Comparison of ENCODE assay signal across 9 mouse cellular contexts in genomic region chr5:128439828-128440227, GRCm38 (mm10). TPM values are rescaled to one million over a fixed set of nuclear protein-coding genes. Genes with fewer than 3 reads are reported as not detected.
A peak's percentile ranks its signal among the peaks of the same experiment; 100 is the strongest.
DNase-seq lines count a peak whose midpoint lies in the region; ATAC-seq lines count a peak whose summit lies in the region.
"Had no signal": no experiment of that assay in that cellular context is flagged by ENCODE, and none has a peak within 500 bp of the region (broad histone marks: within the 10 kb centered on the region; RNA-seq: fewer than 3 reads in every experiment).

No protein-coding gene starts in this region.

- H3K9ac ChIP-seq in midbrain, embryonic 16.5 days (ENCODE audit: low read depth, low read length), result no peak overlapping the region

- DNase-seq in MN1 (ENCODE audit: low spot score), result peak; percentile 12
- DNase-seq in adrenal gland, adult 18-20 months (ENCODE audit: low spot score in 2 of 2), result peak; percentile 44 to 59
- DNase-seq in embryonic facial prominence, embryonic 10.5 days (ENCODE audit: low spot score), result peak; percentile 78
- DNase-seq in hindlimb bud, embryonic 11.5 days (ENCODE audit: extremely low spot score, low read depth, low spot score), result peak; percentile 33
- peak; percentile 70 to 75 for DNase-seq in left cerebral cortex, postnatal 36 days (ENCODE audit: low spot score in 2 of 2)
- DNase-seq in testis, postnatal 14 days (ENCODE audit: low spot score), result peak; percentile 43

- no peaks in the 10 kb centered on the region for H3K36me3 ChIP-seq in embryonic facial prominence, embryonic 10.5 days (replicated peaks)
- H3K36me3 ChIP-seq in midbrain, embryonic 16.5 days (ENCODE audit: control insufficient read depth, insufficient read depth, low read length), result no peaks in the 10 kb centered on the region

- peaks cover 87% of the 10 kb centered on the region for H3K27me3 ChIP-seq in embryonic facial prominence, embryonic 10.5 days (replicated peaks; ENCODE audit: low read depth, poor library complexity, severe bottlenecking)
- H3K27me3 ChIP-seq in midbrain, embryonic 16.5 days (ENCODE audit: control insufficient read depth, insufficient read depth, low read depth, low read length), result peaks cover 34% of the 10 kb centered on the region

- H3K4me3 ChIP-seq in embryonic facial prominence, embryonic 10.5 days, result no peak overlapping the region
- no peak overlapping the region for H3K4me3 ChIP-seq in midbrain, embryonic 16.5 days (ENCODE audit: low read depth, low read length)
- H3K4me3 ChIP-seq: erythroblast, embryonic 14.5 days; myocyte had no signal

- H3K9me3 ChIP-seq in embryonic facial prominence, embryonic 10.5 days, result no peaks in the 10 kb centered on the region
- no peaks in the 10 kb centered on the region for H3K9me3 ChIP-seq in midbrain, embryonic 16.5 days (replicated peaks; ENCODE audit: control insufficient read depth, low read length, poor library complexity, severe bottlenecking)

- WGBS in embryonic facial prominence, embryonic 10.5 days, result 2% methylated on average over 5 of the region's 5 CpGs
- WGBS in midbrain, embryonic 16.5 days, result 1% methylated on average over 5 of the region's 5 CpGs

- no peak overlapping the region for H3K27ac ChIP-seq in embryonic facial prominence, embryonic 10.5 days (replicated peaks)
- H3K27ac ChIP-seq in midbrain, embryonic 16.5 days (ENCODE audit: low read length), result no peak overlapping the region

- H3K4me1 ChIP-seq in embryonic facial prominence, embryonic 10.5 days, result peaks cover 10% of the 10 kb centered on the region
- peaks cover 3% of the 10 kb centered on the region; the same call in 1 of the 2 replicates for H3K4me1 ChIP-seq in midbrain, embryonic 16.5 days (ENCODE audit: control insufficient read depth, insufficient read depth, low read length)

- H3K4me2 ChIP-seq in midbrain, embryonic 16.5 days (ENCODE audit: low read length), result no peak overlapping the region

- intact Hi-C loops in left cerebral cortex, postnatal 36 days (cut with DNase I), result loop anchor here (5.0 to 10.0 kb wide), 5 partner anchors 205 to 848 kb away; no protein-coding TSS in a partner anchor

- peak; percentile 62 for ATAC-seq in midbrain, embryonic 16.5 days

RNA-seq across cellular contexts. Expression of gene Tmem132d, which starts 7.0 kb away (rescaled TPM):
- total RNA-seq in adrenal gland, adult 18-20 months (2021), result under 1 TPM in 1 of 2 experiments, not detected in 1; 0.06 TPM
- polyA plus RNA-seq in embryonic facial prominence, embryonic 10.5 days (2016; fragmentation: Nextera tagmentation; extraction: Ambion mirVana), result 0.18 and 0.85 TPM in 2 replicates
- total RNA-seq in left cerebral cortex, postnatal 36 days (2021), result 10 to 100 TPM; 62.8 to 63.5 TPM
- polyA plus RNA-seq in midbrain, embryonic 16.5 days (2015; fragmentation: Nextera tagmentation; extraction: Ambion mirVana), result 2.8 and 3.3 TPM in 2 replicates
- polyA plus RNA-seq: erythroblast, embryonic 14.5 days; myocyte had no signal

Comparison
In these comparisons a context has a peak if more than half of its experiments do, and no peak if none do; other contexts are left out.
1. DNase-seq: peak in every context shown above with its lines; median percentile 78 in embryonic facial prominence, embryonic 10.5 days; 72 in left cerebral cortex, postnatal 36 days; 52 in adrenal gland, adult 18-20 months; 43 in testis, postnatal 14 days; 33 in hindlimb bud, embryonic 11.5 days; 12 in MN1.
2. RNA of gene Tmem132d, which starts 7.0 kb away (total RNA-seq): 62.8 to 63.5 TPM in left cerebral cortex, postnatal 36 days; 0.06 TPM in adrenal gland, adult 18-20 months; every median in the first group is over 10 times any median in the second.